Mouse (Mus musculus) hindbrain, embryonic 16.5 days (tissue): ENCODE measurements around the gene Ercc5. TPM values are rescaled to one million over a fixed set of nuclear protein-coding genes. Genes with fewer than 3 reads are reported as not detected.

ENCODE experiments used
- ATAC-seq: fragments of 200-750 bp; cut with Nextera tagmentation; 2 replicates; pipeline ENCODE4 v1.8.0; 2017; ENCODE audit warnings: moderate TSS enrichment, moderate library complexity
- H3K27ac ChIP-seq: fragments of 300-500 bp; sonication (generic); 2 replicates; pipeline ENCODE4 v1.5.1; 2014; ENCODE audit warnings: low read depth, mild to moderate bottlenecking, control low read depth, low read length, moderate library complexity
- H3K27me3 ChIP-seq: fragments of 300-500 bp; sonication (generic); replicated peaks from 2 replicates; pipeline ENCODE4 v1.6.1; 2014; ENCODE audit warnings: low read length; ENCODE audit not compliant: control insufficient read depth, insufficient read depth
- H3K36me3 ChIP-seq: fragments of 300-500 bp; sonication (generic); 2 replicates; pipeline ENCODE4 v1.6.1; 2014; ENCODE audit warnings: mild to moderate bottlenecking, low read length, moderate library complexity, mixed read lengths; ENCODE audit not compliant: control insufficient read depth, insufficient read depth
- H3K4me1 ChIP-seq: fragments of 300-500 bp; sonication (generic); 2 replicates; pipeline ENCODE4 v1.6.1; 2014; ENCODE audit warnings: low read depth, low read length; ENCODE audit not compliant: control insufficient read depth, insufficient read depth
- H3K4me2 ChIP-seq: fragments of 300-500 bp; sonication (generic); 2 replicates; pipeline ENCODE4 v1.6.1; 2014; ENCODE audit warnings: mild to moderate bottlenecking, low read length, control low read depth, moderate library complexity
- H3K4me3 ChIP-seq: fragments of 300-500 bp; sonication (generic); 2 replicates; pipeline ENCODE4 v1.5.1; 2014; ENCODE audit warnings: mild to moderate bottlenecking, low read length, control low read depth, moderate library complexity
- H3K9ac ChIP-seq: fragments of 300-500 bp; sonication (generic); 2 replicates; pipeline ENCODE4 v1.6.1; 2014; ENCODE audit warnings: low read depth, mild to moderate bottlenecking, control low read depth, low read length, moderate library complexity
- H3K9me3 ChIP-seq: fragments of 300-500 bp; sonication (generic); 2 replicates; pipeline ENCODE4 v1.6.1; 2014; ENCODE audit warnings: mild to moderate bottlenecking, low read length, moderate library complexity; ENCODE audit not compliant: control insufficient read depth
- WGBS: fragments of 180-500 bp; shearing (Covaris S2); extraction: QIAGEN DNeasy Blood & Tissue Kit; methylation state at CpG from one replicate; pipeline ENCODE4 v1.1.7; 2014; 5-methylcytosine and 5-hydroxymethylcytosine counted together
- polyA plus RNA-seq: library from polyadenylated mRNA; unstranded; fragments of >200 nt; fragmentation: Nextera tagmentation; extraction: Ambion mirVana; gene quantifications from 2 replicates; pipeline ENCODE4 v1.2.1, GENCODE M21; 2015

The Ercc5 gene
- 22.0 and 25.0 TPM in 2 replicates for polyA plus RNA-seq

GRCm38 (mm10) chr1:44147563-44148381 is at the start of gene Ercc5:
Gene Ercc5 (plus strand): TSS chr1:44147744.
- Histone ChIP-seq H3K27ac (peak within 1 kb of the TSS; percentile 98), H3K9ac (peak within 1 kb of the TSS; percentile 100), H3K9me3 (no peaks in the 10 kb centered on the region), H3K27me3 (no peaks in the 10 kb centered on the region), H3K4me3 (peak within 1 kb of the TSS; percentile 94), H3K36me3 (peaks cover 7% of the 10 kb centered on the region), H3K4me2 (peak within 1 kb of the TSS; percentile 73), H3K4me1 (peaks cover 11% of the 10 kb centered on the region)
- ATAC-seq: peak; percentile 98
- WGBS: under 1% methylated on average over 59 of the region's 66 CpGs

- peak overlapping the region; percentile 79 for H3K27ac ChIP-seq
- H3K9ac ChIP-seq: peak overlapping the region; percentile 84
- H3K27me3 ChIP-seq: no peaks in the 10 kb centered on the region
- no peaks in the 10 kb centered on the region for H3K9me3 ChIP-seq
- peak; percentile 79 for ATAC-seq
- peaks cover 8% of the 10 kb centered on the region for H3K36me3 ChIP-seq
- peaks cover 7% of the 10 kb centered on the region for H3K4me1 ChIP-seq
- under 1% methylated on average over 53 of the region's 55 CpGs for WGBS
- peak overlapping the region; percentile 75 for H3K4me2 ChIP-seq
- peak overlapping the region; percentile 89 for H3K4me3 ChIP-seq
These were observed 45.9 kb upstream of the Ercc5 start for GRCm38 (mm10) chr1:44101448-44102225.

GRCm38 (mm10) chr1:44102259-44102717 is 45.3 kb upstream of the Ercc5 start, which contains the start of gene Tex30:
Gene Tex30 (minus strand): TSS chr1:44102441.
- Histone ChIP-seq H3K4me2 (peak within 1 kb of the TSS; percentile 75), H3K27me3 (no peaks in the 10 kb centered on the region), H3K36me3 (peaks cover 9% of the 10 kb centered on the region), H3K27ac (peak within 1 kb of the TSS; percentile 79), H3K4me1 (peaks cover 7% of the 10 kb centered on the region), H3K9me3 (no peaks in the 10 kb centered on the region), H3K4me3 (peak within 1 kb of the TSS; percentile 89), H3K9ac (peak within 1 kb of the TSS; percentile 84)
- ATAC-seq: peak; percentile 99
- 0% methylated on average over 43 of the region's 55 CpGs for WGBS

- H3K4me1 ChIP-seq: peaks cover 7% of the 10 kb centered on the region
- H3K27me3 ChIP-seq: no peaks in the 10 kb centered on the region
- no peaks in the 10 kb centered on the region for H3K9me3 ChIP-seq
- peak overlapping the region; percentile 89 for H3K4me3 ChIP-seq
- H3K27ac ChIP-seq: no peak overlapping the region
- peak overlapping the region; percentile 75 for H3K4me2 ChIP-seq
- peaks cover 11% of the 10 kb centered on the region for H3K36me3 ChIP-seq
- 16% methylated on average over 5 of the region's 5 CpGs for WGBS
- no peak for ATAC-seq
- H3K9ac ChIP-seq: peak overlapping the region; percentile 84
These were observed 44.6 kb upstream of the Ercc5 start for GRCm38 (mm10) chr1:44102939-44103338.

- Histone ChIP-seq H3K36me3 (peaks cover 9% of the 10 kb centered on the region; the same call in 1 of the 2 replicates), H3K27ac (no peak overlapping the region), H3K27me3 (no peaks in the 10 kb centered on the region), H3K4me2 (peak overlapping the region; percentile 84), H3K4me1 (peaks cover 9% of the 10 kb centered on the region), H3K9ac (no peak overlapping the region), H3K4me3 (no peak overlapping the region; the same call in 1 of the 2 replicates), H3K9me3 (no peaks in the 10 kb centered on the region)
- ATAC-seq: no peak
These were observed 30.0 kb upstream of the Ercc5 start for GRCm38 (mm10) chr1:44117571-44117970.

- Histone ChIP-seq H3K4me2 (peak within 1 kb of the TSS; percentile 84), H3K27me3 (no peaks in the 10 kb centered on the region), H3K36me3 (peaks cover 4% of the 10 kb centered on the region; the same call in 1 of the 2 replicates), H3K4me3 (peak within 1 kb of the TSS; percentile 63), H3K9me3 (no peaks in the 10 kb centered on the region), H3K4me1 (peaks cover 9% of the 10 kb centered on the region), H3K9ac (peak within 1 kb of the TSS; percentile 81), H3K27ac (peak within 1 kb of the TSS; percentile 90)
- ATAC-seq: peak; percentile 98
- WGBS: under 1% methylated on average over 39 of the region's 39 CpGs
These were observed 29.1 kb upstream of the Ercc5 start, which contains the start of the genes Kdelc1 and Bivm for GRCm38 (mm10) chr1:44118239-44119054. Gene Kdelc1 (minus strand): TSS chr1:44118808. Gene Bivm (plus strand): TSS chr1:44118957.

- H3K4me1 ChIP-seq: peaks cover 9% of the 10 kb centered on the region
- H3K4me2 ChIP-seq: peak overlapping the region; percentile 84
- H3K27ac ChIP-seq: peak overlapping the region; percentile 90
- under 1% methylated on average over 39 of the region's 43 CpGs for WGBS
- H3K36me3 ChIP-seq: peaks cover 4% of the 10 kb centered on the region; the same call in 1 of the 2 replicates
- H3K9me3 ChIP-seq: no peaks in the 10 kb centered on the region
- H3K9ac ChIP-seq: peak overlapping the region; percentile 81
- H3K4me3 ChIP-seq: peak overlapping the region; percentile 63
- ATAC-seq: peak; percentile 86
- H3K27me3 ChIP-seq: no peaks in the 10 kb centered on the region
These were observed 28.1 kb upstream of the Ercc5 start for GRCm38 (mm10) chr1:44119201-44120073.

- Histone ChIP-seq H3K36me3 (0 out of 2 replicates have a peak, but pooled peaks cover 2% of the 10 kb centered on the region), H3K9ac (peak overlapping the region; percentile 81), H3K4me3 (peak overlapping the region; percentile 63), H3K4me1 (peaks cover 9% of the 10 kb centered on the region), H3K27me3 (no peaks in the 10 kb centered on the region), H3K27ac (peak overlapping the region; percentile 90), H3K9me3 (no peaks in the 10 kb centered on the region), H3K4me2 (peak overlapping the region; percentile 84)
- ATAC-seq: no peak; the same call in 1 of the 2 replicates
- 1% methylated on average over 6 of the region's 6 CpGs for WGBS
These were observed 27.5 kb upstream of the Ercc5 start for GRCm38 (mm10) chr1:44120074-44120406.
